Mouse (Mus musculus) intestine, embryonic 14.5 days (tissue): ENCODE data around the gene Tuba8. TPM values are rescaled to one million over a fixed set of nuclear protein-coding genes. Genes with fewer than 3 reads are reported as not detected.

Experiments
- ATAC-seq: fragments of 200-750 bp; cut with Nextera tagmentation; replicated peaks from 2 replicates; pipeline ENCODE4 v1.8.0; 2017; ENCODE audit warnings: low read depth, moderate number of reproducible peaks, moderate TSS enrichment, moderate library complexity; ENCODE audit not compliant: low FRiP score, low TSS enrichment
- DNase-seq: peaks from one replicate; pipeline ENCODE4 v3.0.0-alpha.2; 2018; ENCODE audit warnings: low spot score
- H3K27ac ChIP-seq: fragments of 300-500 bp; sonication (generic); 2 replicates; pipeline ENCODE4 v1.5.1; 2014; ENCODE audit warnings: low read depth, mild to moderate bottlenecking, control low read depth
- H3K27me3 ChIP-seq: fragments of 300-500 bp; sonication (generic); replicated peaks from 2 replicates; pipeline ENCODE4 v1.6.1; 2014; ENCODE audit warnings: low read length, control low read depth; ENCODE audit not compliant: control insufficient read depth, insufficient read depth
- H3K36me3 ChIP-seq: fragments of 300-500 bp; sonication (generic); 2 replicates; pipeline ENCODE4 v1.6.1; 2014; ENCODE audit warnings: low read length, control low read depth; ENCODE audit not compliant: control insufficient read depth, insufficient read depth
- H3K4me1 ChIP-seq: fragments of 300-500 bp; sonication (generic); replicated peaks from 2 replicates; pipeline ENCODE4 v1.6.1; 2014; ENCODE audit warnings: low read length, control low read depth, mixed read lengths; ENCODE audit not compliant: control insufficient read depth, insufficient read depth
- H3K4me2 ChIP-seq: fragments of 300-500 bp; sonication (generic); 2 replicates; pipeline ENCODE4 v1.6.1; 2014; ENCODE audit warnings: low read length
- H3K4me3 ChIP-seq: fragments of 300-500 bp; sonication (generic); 2 replicates; pipeline ENCODE4 v1.5.1; 2014; ENCODE audit warnings: low read depth, low read length, control low read depth, mixed read lengths
- H3K9ac ChIP-seq: fragments of 300-500 bp; sonication (generic); 2 replicates; pipeline ENCODE4 v1.6.1; 2014; ENCODE audit warnings: mild to moderate bottlenecking, low read length
- H3K9me3 ChIP-seq: fragments of 300-500 bp; sonication (generic); 2 replicates; pipeline ENCODE4 v1.6.1; 2016; ENCODE audit warnings: low read length, control low read depth; ENCODE audit not compliant: control insufficient read depth
- WGBS: fragments of 180-500 bp; shearing (Covaris S2); extraction: QIAGEN DNeasy Blood & Tissue Kit; methylation state at CpG from one replicate; pipeline ENCODE4 v1.1.7; 2014; 5-methylcytosine and 5-hydroxymethylcytosine counted together
- polyA plus RNA-seq: library from polyadenylated mRNA; unstranded; fragments of >200 nt; fragmentation: Nextera tagmentation; extraction: Ambion mirVana; gene quantifications from 2 replicates; pipeline ENCODE4 v1.2.1, GENCODE M21; 2014

Tuba8 gene
- 0.38 and 0.46 TPM in 2 replicates for polyA plus RNA-seq

- no peaks in the 10 kb centered on the region for H3K9me3 ChIP-seq
- peaks cover 34% of the 10 kb centered on the region for H3K27me3 ChIP-seq
- ATAC-seq (peak; percentile 67), DNase-seq (peak; percentile 71)
- WGBS = 7% methylated on average over 30 of the region's 30 CpGs
- peaks cover 13% of the 10 kb centered on the region for H3K4me1 ChIP-seq
- peak within 1 kb of the TSS; percentile 71 for H3K4me2 ChIP-seq
- H3K4me3 ChIP-seq = peak within 1 kb of the TSS; percentile 38
- H3K36me3 ChIP-seq = no peaks in the 10 kb centered on the region
- H3K27ac ChIP-seq = no peak within 1 kb of the TSS
- no peak within 1 kb of the TSS for H3K9ac ChIP-seq
Measured at GRCm38 (mm10) chr6:121210149-121210925, at the start of gene Tuba8. Gene Tuba8, plus strand, starts transcription at chr6:121210696.

- peaks cover 15% of the 10 kb centered on the region for H3K4me1 ChIP-seq
- no peak for DNase-seq
- no peak overlapping the region for H3K4me2 ChIP-seq
- H3K27me3 ChIP-seq = no peaks in the 10 kb centered on the region
- H3K36me3 ChIP-seq = no peaks in the 10 kb centered on the region
- no peak overlapping the region for H3K27ac ChIP-seq
- 51% methylated on average over 12 of the region's 12 CpGs for whole genome bisulfite sequencing
- no peak for ATAC-seq
- H3K4me3 ChIP-seq = no peak overlapping the region
- no peak overlapping the region for H3K9ac ChIP-seq
- no peaks in the 10 kb centered on the region for H3K9me3 ChIP-seq
Measured at GRCm38 (mm10) chr6:121162616-121163015, 47.9 kb upstream of the Tuba8 start.

GRCm38 (mm10) chr6:121166098-121166552, 44.4 kb upstream of the Tuba8 start:
- Histone ChIP-seq H3K9me3 (no peaks in the 10 kb centered on the region), H3K36me3 (no peaks in the 10 kb centered on the region), H3K4me1 (peaks cover 18% of the 10 kb centered on the region), H3K27me3 (no peaks in the 10 kb centered on the region), H3K9ac (no peak overlapping the region), H3K27ac (peak overlapping the region; percentile 51), H3K4me2 (no peak overlapping the region), H3K4me3 (no peak overlapping the region)
- WGBS = 23% methylated on average over 10 of the region's 10 CpGs
- DNase-seq (peak; percentile 66), ATAC-seq (peak; percentile 79)

- no peak for DNase-seq
- H3K27me3 ChIP-seq = no peaks in the 10 kb centered on the region
Measured at GRCm38 (mm10) chr6:121167381-121167975, 43.0 kb upstream of the Tuba8 start.

GRCm38 (mm10) chr6:121171102-121171501, 39.4 kb upstream of the Tuba8 start:
- ATAC-seq = no peak
- Histone ChIP-seq H3K4me1 (peaks cover 14% of the 10 kb centered on the region), H3K4me3 (no peak overlapping the region), H3K36me3 (no peaks in the 10 kb centered on the region), H3K9ac (no peak overlapping the region), H3K4me2 (no peak overlapping the region), H3K9me3 (no peaks in the 10 kb centered on the region), H3K27ac (no peak overlapping the region), H3K27me3 (no peaks in the 10 kb centered on the region)
- WGBS = 75% methylated on average over 6 of the region's 6 CpGs
- DNase-seq = no peak

More at GRCm38 (mm10) chr6:121167381-121167975, 43.0 kb upstream of the Tuba8 start:
- Histone ChIP-seq H3K4me3 (no peak overlapping the region), H3K4me2 (no peak overlapping the region), H3K36me3 (no peaks in the 10 kb centered on the region), H3K4me1 (peaks cover 18% of the 10 kb centered on the region), H3K27ac (no peak overlapping the region), H3K9ac (no peak overlapping the region), H3K9me3 (no peaks in the 10 kb centered on the region)
- 72% methylated on average over 7 of the region's 7 CpGs for WGBS
- ATAC-seq = no peak

- H3K27me3 ChIP-seq = no peaks in the 10 kb centered on the region
- H3K27ac ChIP-seq = no peak overlapping the region
- ATAC-seq (no peak), DNase-seq (no peak)
- no peaks in the 10 kb centered on the region for H3K9me3 ChIP-seq
- no peaks in the 10 kb centered on the region for H3K36me3 ChIP-seq
- no peak overlapping the region for H3K9ac ChIP-seq
- no peak overlapping the region for H3K4me2 ChIP-seq
- 27% methylated on average over 5 of the region's 5 CpGs for WGBS
- H3K4me1 ChIP-seq = 0 out of 2 replicates have a peak, but pooled peaks cover 8% of the 10 kb centered on the region
- H3K4me3 ChIP-seq = no peak overlapping the region
Measured at GRCm38 (mm10) chr6:121173471-121173870, 37.0 kb upstream of the Tuba8 start.

GRCm38 (mm10) chr6:121174761-121175160, 35.7 kb upstream of the Tuba8 start:
- Histone ChIP-seq H3K27ac (no peak overlapping the region), H3K4me1 (0 out of 2 replicates have a peak, but pooled peaks cover 8% of the 10 kb centered on the region), H3K9ac (no peak overlapping the region), H3K4me3 (no peak overlapping the region), H3K27me3 (no peaks in the 10 kb centered on the region), H3K4me2 (no peak overlapping the region), H3K36me3 (no peaks in the 10 kb centered on the region), H3K9me3 (no peaks in the 10 kb centered on the region)
- DNase-seq (no peak), ATAC-seq (no peak)
- WGBS = 93% methylated on average over 6 of the region's 6 CpGs

GRCm38 (mm10) chr6:121176011-121176730, 34.3 kb upstream of the Tuba8 start:
- WGBS = 44% methylated on average over 14 of the region's 14 CpGs
- Histone ChIP-seq H3K9me3 (no peaks in the 10 kb centered on the region), H3K9ac (no peak overlapping the region), H3K4me3 (no peak overlapping the region), H3K27me3 (no peaks in the 10 kb centered on the region), H3K4me1 (0 out of 2 replicates have a peak, but pooled peaks cover 8% of the 10 kb centered on the region), H3K4me2 (peak overlapping the region; percentile 9), H3K36me3 (no peaks in the 10 kb centered on the region), H3K27ac (peak overlapping the region; percentile 62)
- peak; percentile 60 for DNase-seq
- peak; percentile 59 for ATAC-seq
